Mouse (Mus musculus): Measurements from ENCODE around the gene Nol7. TPM values are rescaled to one million over a fixed set of nuclear protein-coding genes. Genes with fewer than 3 reads are reported as not detected.

Nol7 gene
- total RNA-seq, 1 experiment, result 122 TPM

DNA sequence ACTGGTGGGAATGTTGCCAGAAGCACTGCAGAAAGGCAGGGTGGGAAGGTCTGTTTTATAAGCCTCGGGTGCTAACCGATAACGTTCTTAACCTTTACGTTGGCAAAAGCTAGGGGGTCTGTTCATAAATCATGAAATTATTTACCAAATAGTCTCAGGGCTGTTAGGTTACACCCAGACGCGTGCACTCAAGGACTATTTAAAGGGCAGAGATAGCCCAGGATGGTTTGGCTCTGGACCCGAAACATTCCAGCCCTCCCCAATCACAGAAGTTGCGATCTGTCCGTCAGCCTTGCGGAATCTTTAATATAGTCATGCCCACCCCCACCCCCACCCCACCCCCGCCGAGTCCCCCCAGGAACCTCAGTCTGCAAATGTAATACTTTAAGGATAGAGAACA lies 43.8 kb upstream of the Nol7 start:
- no peak overlapping the region for H3K27ac ChIP-seq (ENCODE audit: insufficient read depth, low read depth, low read length, poor library complexity, severe bottlenecking)
- no peak overlapping the region for H3K4me3 ChIP-seq (ENCODE audit: insufficient read depth in 1 of 2, low read depth in 1 of 2, low read length in 2 of 2, poor library complexity in 1 of 2, severe bottlenecking in 1 of 2)
- H3K9ac ChIP-seq (ENCODE audit: insufficient read depth, low read depth, low read length, poor library complexity, severe bottlenecking), result no peak overlapping the region

GRCm38 (mm10) chr13:43356346-43357125 lies 41.7 kb upstream of the Nol7 start:
- in situ Hi-C loops (cut with MboI; ENCODE audit: low sequenced_read_pairs in 2 of 2, unreplicated experiment in 2 of 2), result no loop called here
- H3K27ac ChIP-seq (ENCODE audit: insufficient read depth, low read depth, low read length, poor library complexity, severe bottlenecking), result no peak overlapping the region
- H3K9me3 ChIP-seq (ENCODE audit: control insufficient read depth, insufficient read depth, low read depth, low read length), result no peaks in the 10 kb centered on the region
- no peak for DNase-seq (ENCODE audit: low read depth, low spot score)
- TF ChIP-seq HCFC1 (IDR thresholded peaks at IDR 0.05; ENCODE audit: borderline replicate concordance, insufficient read depth, low read length) (no peak), CHD2 (IDR thresholded peaks at IDR 0.05; ENCODE audit: low read depth, low read length) (no peak), ZC3H11A (IDR thresholded peaks at IDR 0.05; ENCODE audit: borderline replicate concordance, low read depth, low read length) (no peak), ZNF384 (IDR thresholded peaks at IDR 0.05; ENCODE audit: low read depth, low read length) (no peak), MAFK (IDR thresholded peaks at IDR 0.05; ENCODE audit: insufficient read depth, low read depth, low read length) (no peak)
- H3K36me3 ChIP-seq (ENCODE audit: control insufficient read depth, insufficient read depth, low read length, poor library complexity, severe bottlenecking), result no peaks in the 10 kb centered on the region
- no peak overlapping the region for H3K9ac ChIP-seq (ENCODE audit: insufficient read depth, low read depth, low read length, poor library complexity, severe bottlenecking)
- no peak overlapping the region for H3K4me3 ChIP-seq (ENCODE audit: insufficient read depth in 1 of 2, low read depth in 1 of 2, low read length in 2 of 2, poor library complexity in 1 of 2, severe bottlenecking in 1 of 2)
- H3K4me1 ChIP-seq (ENCODE audit: control insufficient read depth in 2 of 2, insufficient read depth in 2 of 2, low read length in 2 of 2, poor library complexity in 1 of 2), result no peaks in the 10 kb centered on the region

More for the DNA sequence above, 43.8 kb upstream of the Nol7 start:
- no peaks in the 10 kb centered on the region for H3K36me3 ChIP-seq (ENCODE audit: control insufficient read depth, insufficient read depth, low read length, poor library complexity, severe bottlenecking)
- no peak for DNase-seq (ENCODE audit: low read depth, low spot score)
- no peak for TF ChIP-seq ZC3H11A (IDR thresholded peaks at IDR 0.05; ENCODE audit: borderline replicate concordance, low read depth, low read length)
- no peak for TF ChIP-seq HCFC1 (IDR thresholded peaks at IDR 0.05; ENCODE audit: borderline replicate concordance, insufficient read depth, low read length)
- no peak for TF ChIP-seq ZNF384 (IDR thresholded peaks at IDR 0.05; ENCODE audit: low read depth, low read length)
- TF ChIP-seq CHD2 (IDR thresholded peaks at IDR 0.05; ENCODE audit: low read depth, low read length), result no peak
- no peak for TF ChIP-seq MAFK (IDR thresholded peaks at IDR 0.05; ENCODE audit: insufficient read depth, low read depth, low read length)
- H3K9me3 ChIP-seq (ENCODE audit: control insufficient read depth, insufficient read depth, low read depth, low read length), result no peaks in the 10 kb centered on the region
- no peaks in the 10 kb centered on the region for H3K4me1 ChIP-seq (ENCODE audit: control insufficient read depth in 2 of 2, insufficient read depth in 2 of 2, low read length in 2 of 2, poor library complexity in 1 of 2)
- in situ Hi-C loops (cut with MboI; ENCODE audit: low sequenced_read_pairs in 2 of 2, unreplicated experiment in 2 of 2), result no loop called here

DNA sequence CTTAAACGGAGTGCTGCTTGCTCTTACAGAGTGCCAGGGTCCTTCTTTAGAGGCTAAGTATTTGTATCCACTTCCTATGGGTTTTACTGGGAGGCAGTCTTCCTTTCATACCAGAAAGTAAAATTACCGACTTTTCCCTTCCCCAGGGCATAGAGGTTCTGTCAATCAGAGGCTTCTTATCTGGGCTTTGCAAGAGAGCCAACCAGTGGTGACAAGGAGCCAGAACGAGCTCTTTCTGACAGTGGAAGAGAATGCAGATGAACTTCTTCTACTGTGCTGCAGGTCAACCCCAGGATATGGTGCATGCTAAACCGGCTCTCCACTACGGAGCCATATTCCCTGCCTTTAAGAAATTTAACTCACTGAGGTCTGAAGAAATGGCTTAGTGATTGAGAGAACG lies 37.7 kb upstream of the Nol7 start:
- H3K36me3 ChIP-seq (ENCODE audit: control insufficient read depth, insufficient read depth, low read length, poor library complexity, severe bottlenecking), result no peaks in the 10 kb centered on the region
- in situ Hi-C loops (cut with MboI; ENCODE audit: low sequenced_read_pairs in 2 of 2, unreplicated experiment in 2 of 2), result no loop called here

GRCm38 (mm10) chr13:43362353-43362752 lies 35.8 kb upstream of the Nol7 start:
- H3K27ac ChIP-seq (ENCODE audit: insufficient read depth, low read depth, low read length, poor library complexity, severe bottlenecking), result no peak overlapping the region
- no peak overlapping the region for H3K4me3 ChIP-seq (ENCODE audit: insufficient read depth in 1 of 2, low read depth in 1 of 2, low read length in 2 of 2, poor library complexity in 1 of 2, severe bottlenecking in 1 of 2)
- H3K36me3 ChIP-seq (ENCODE audit: control insufficient read depth, insufficient read depth, low read length, poor library complexity, severe bottlenecking), result no peaks in the 10 kb centered on the region
- no peaks in the 10 kb centered on the region for H3K9me3 ChIP-seq (ENCODE audit: control insufficient read depth, insufficient read depth, low read depth, low read length)
- H3K4me1 ChIP-seq (ENCODE audit: control insufficient read depth in 2 of 2, insufficient read depth in 2 of 2, low read length in 2 of 2, poor library complexity in 1 of 2), result peaks cover 0 to 2% of the 10 kb centered on the region in 2 experiments; a peak in 1 of 4 replicates
- H3K9ac ChIP-seq (ENCODE audit: insufficient read depth, low read depth, low read length, poor library complexity, severe bottlenecking), result no peak overlapping the region
- in situ Hi-C loops (cut with MboI; ENCODE audit: low sequenced_read_pairs in 2 of 2, unreplicated experiment in 2 of 2), result no loop called here
- no peak for DNase-seq (ENCODE audit: low read depth, low spot score)
- TF ChIP-seq CHD2 (IDR thresholded peaks at IDR 0.05; ENCODE audit: low read depth, low read length) (no peak), ZC3H11A (IDR thresholded peaks at IDR 0.05; ENCODE audit: borderline replicate concordance, low read depth, low read length) (no peak), HCFC1 (IDR thresholded peaks at IDR 0.05; ENCODE audit: borderline replicate concordance, insufficient read depth, low read length) (no peak), MAFK (IDR thresholded peaks at IDR 0.05; ENCODE audit: insufficient read depth, low read depth, low read length) (no peak), ZNF384 (IDR thresholded peaks at IDR 0.05; ENCODE audit: low read depth, low read length) (no peak)

More for the DNA sequence above, 37.7 kb upstream of the Nol7 start:
- no peak for DNase-seq (ENCODE audit: low read depth, low spot score)
- H3K9me3 ChIP-seq (ENCODE audit: control insufficient read depth, insufficient read depth, low read depth, low read length), result no peaks in the 10 kb centered on the region
- H3K9ac ChIP-seq (ENCODE audit: insufficient read depth, low read depth, low read length, poor library complexity, severe bottlenecking), result no peak overlapping the region
- TF ChIP-seq MAFK (IDR thresholded peaks at IDR 0.05; ENCODE audit: insufficient read depth, low read depth, low read length) (no peak), ZNF384 (IDR thresholded peaks at IDR 0.05; ENCODE audit: low read depth, low read length) (no peak), ZC3H11A (IDR thresholded peaks at IDR 0.05; ENCODE audit: borderline replicate concordance, low read depth, low read length) (no peak), CHD2 (IDR thresholded peaks at IDR 0.05; ENCODE audit: low read depth, low read length) (no peak), HCFC1 (IDR thresholded peaks at IDR 0.05; ENCODE audit: borderline replicate concordance, insufficient read depth, low read length) (no peak)
- no peak overlapping the region for H3K27ac ChIP-seq (ENCODE audit: insufficient read depth, low read depth, low read length, poor library complexity, severe bottlenecking)
- no peak overlapping the region for H3K4me3 ChIP-seq (ENCODE audit: insufficient read depth in 1 of 2, low read depth in 1 of 2, low read length in 2 of 2, poor library complexity in 1 of 2, severe bottlenecking in 1 of 2)
- H3K4me1 ChIP-seq (ENCODE audit: control insufficient read depth in 2 of 2, insufficient read depth in 2 of 2, low read length in 2 of 2, poor library complexity in 1 of 2), result peaks cover 0 to 2% of the 10 kb centered on the region in 2 experiments; a peak in 1 of 4 replicates
